11 mouse cellular contexts compared by ENCODE assay signal in genomic region chr9:46956286-46956685, GRCm38 (mm10). TPM values are rescaled to one million over a fixed set of nuclear protein-coding genes. Genes with fewer than 3 reads are reported as not detected.
A peak's percentile ranks its signal among the peaks of the same experiment; 100 is the strongest.
DNase-seq lines count a peak whose midpoint lies in the region; ATAC-seq and TF ChIP-seq lines count a peak whose summit lies in the region.
"Had no signal": no experiment of that assay in that cellular context is flagged by ENCODE, and none has a peak within 500 bp of the region (broad histone marks: within the 10 kb centered on the region; RNA-seq: fewer than 3 reads in every experiment).

No protein-coding gene starts in this region.

- H3K9ac ChIP-seq in hindbrain, embryonic 14.5 days = no peak overlapping the region

- H3K36me3 ChIP-seq in hindbrain, embryonic 14.5 days (replicated peaks; ENCODE audit: control insufficient read depth, insufficient read depth) = no peaks in the 10 kb centered on the region
- H3K36me3 ChIP-seq in kidney, adult 2 months (ENCODE audit: control insufficient read depth, insufficient read depth, low read length) = no peaks in the 10 kb centered on the region

- H3K27ac ChIP-seq in hindbrain, embryonic 14.5 days = 0 out of 2 replicates have a peak overlapping the region, but pooled peaks have one; percentile 59
- no peak overlapping the region for H3K27ac ChIP-seq in kidney, adult 2 months (ENCODE audit: insufficient read depth, low read depth, low read length)

- intact Hi-C loops in left cerebral cortex, postnatal 4 days (cut with DNase I) = no loop called here

- peak; percentile 37; the same call in 1 of the 2 replicates for ATAC-seq in hindbrain, embryonic 14.5 days (ENCODE audit: low FRiP score)

- no peak for TF ChIP-seq POLR2A in kidney, adult 2 months (IDR thresholded peaks at IDR 0.05; ENCODE audit: low read depth, low read length)

- no peak for TF ChIP-seq CTCF in kidney, adult 2 months (conservative IDR thresholded peaks at IDR 0.05; ENCODE audit: insufficient read depth, insufficient read length, low read depth, low read length)

- no peak overlapping the region for H3K4me3 ChIP-seq in hindbrain, embryonic 14.5 days (replicated peaks; ENCODE audit: low read length)
- H3K4me3 ChIP-seq in kidney, adult 2 months (ENCODE audit: insufficient read depth, low read depth, low read length) = no peak overlapping the region

- H3K4me2 ChIP-seq in hindbrain, embryonic 14.5 days (replicated peaks) = no peak overlapping the region

- peak; percentile 81 for DNase-seq in right cerebral cortex, adult 18-20 months
- DNase-seq in right cerebral cortex, postnatal 4 days = no peak
- no peak for DNase-seq in hindbrain, embryonic 14.5 days (ENCODE audit: low spot score)
- peak; percentile 48 for DNase-seq in left cerebral cortex, postnatal 4 days
- no peak for DNase-seq in ovary, postnatal 10 days (ENCODE audit: low spot score)
- DNase-seq in urinary bladder, postnatal 36 days (ENCODE audit: low spot score in 2 of 2) = no peak
- DNase-seq in kidney, adult 2 months = no peak
- no peak for DNase-seq in testis, postnatal 10 days (ENCODE audit: low spot score)
- DNase-seq: heart, postnatal 36 days had no signal

- no peaks in the 10 kb centered on the region for H3K9me3 ChIP-seq in hindbrain, embryonic 14.5 days (ENCODE audit: control insufficient read depth, low read length)

- H3K4me1 ChIP-seq in hindbrain, embryonic 14.5 days (replicated peaks; ENCODE audit: control insufficient read depth, insufficient read depth, low read length) = peaks cover 12% of the 10 kb centered on the region
- H3K4me1 ChIP-seq in kidney, adult 2 months (ENCODE audit: control insufficient read depth, insufficient read depth, low read length) = no peaks in the 10 kb centered on the region

- no peaks in the 10 kb centered on the region for H3K27me3 ChIP-seq in hindbrain, embryonic 14.5 days (ENCODE audit: control insufficient read depth, insufficient read depth, low read length)
- no peaks in the 10 kb centered on the region for H3K27me3 ChIP-seq in kidney, adult 2 months (replicated peaks; ENCODE audit: control insufficient read depth, insufficient read depth, low read length)

- 33% methylated on average over 6 of the region's 6 CpGs for WGBS in hindbrain, embryonic 14.5 days
- WGBS in kidney, adult 2 months = 65% methylated on average over 6 of the region's 6 CpGs

RNA-seq across cellular contexts. Expression of gene Gm4791, which starts 42.3 kb away (rescaled TPM):
- not detected in 2 replicates for polyA plus RNA-seq in hindbrain, embryonic 14.5 days (2014; fragmentation: Nextera tagmentation; extraction: Ambion mirVana)
- total RNA-seq in left cerebral cortex, postnatal 4 days (2021) = not detected
- polyA plus RNA-seq in kidney, adult 2 months (2012; rRNA removed) = not detected in 2 replicates
- total RNA-seq: gastrocnemius, adult 8-10 months; heart, postnatal 36 days; liver, adult 2 months had no signal
- polyA plus RNA-seq: liver, adult 2 months had no signal

Comparison
In these comparisons a context has a peak if more than half of its experiments do, and no peak if none do; other contexts are left out.
1. DNase-seq: peak in right cerebral cortex, adult 18-20 months (single experiment) and left cerebral cortex, postnatal 4 days (single experiment); none in right cerebral cortex, postnatal 4 days (single experiment), hindbrain, embryonic 14.5 days (single experiment), ovary, postnatal 10 days (single experiment), urinary bladder, postnatal 36 days (0 of 2), kidney, adult 2 months (single experiment) and testis, postnatal 10 days (single experiment).